Mouse (Mus musculus) left cerebral cortex, postnatal 25 days (tissue): Measurements from ENCODE around the gene Hspa4l. TPM values are rescaled to one million over a fixed set of nuclear protein-coding genes. Genes with fewer than 3 reads are reported as not detected.

ENCODE experiments used
- DNase-seq, 2 experiments: peaks; one replicate each; pipeline ENCODE4 v3.0.0; 2022; ENCODE audit warnings: low spot score in 2 of 2, mixed read lengths in 1 of 2
- intact Hi-C: fragments of 180-260 bp; cut with DNase I; formaldehyde crosslinking; loops from one replicate; pipeline ENCODE4 v1.15.1; 2025
- total RNA-seq, 2 experiments: library from RNA; stranded (reverse); gene quantifications; 2 replicates each; pipeline ENCODE4 v1.2.3; 2021

The Hspa4l gene
- 100 to 1,000 TPM; 154 to 157 TPM for total RNA-seq

- intact Hi-C loops: loop anchor here (2.0 to 10.0 kb wide), 3 partner anchors 42 to 341 kb away; partner anchors contain the start of gene Pgrmc2
These were observed at the start of gene Hspa4l for GRCm38 (mm10) chr3:40744024-40744835. Hspa4l (plus strand) TSS chr3:40744495.

GRCm38 (mm10) chr3:40695162-40695561, 49.1 kb upstream of the Hspa4l start:
- intact Hi-C loops: no loop called here
- DNase-seq: no peak

More at GRCm38 (mm10) chr3:40744024-40744835, at the start of gene Hspa4l:
- peak in 1 of 2 experiments; percentile 5 for DNase-seq

DNA sequence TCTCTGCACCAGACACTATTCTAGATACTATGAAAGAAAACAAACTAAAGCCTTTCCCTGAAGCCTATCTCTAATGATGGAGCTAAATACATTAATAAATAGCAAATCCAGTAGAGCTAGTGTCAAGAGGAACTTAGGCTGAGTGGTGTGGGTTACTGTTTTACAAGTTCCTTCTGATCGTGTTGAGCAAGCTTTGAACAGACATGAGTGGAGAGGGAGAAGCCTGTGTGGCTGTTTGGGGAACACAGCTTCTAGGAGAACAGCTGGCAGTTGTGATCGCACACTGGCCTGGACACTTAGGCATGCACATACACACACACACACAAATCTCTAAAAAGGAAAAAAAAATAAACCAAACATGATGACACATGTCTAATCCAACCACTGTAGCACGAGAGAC, 45.5 kb upstream of the Hspa4l start:
- DNase-seq: no peak
- intact Hi-C loops: no loop called here

DNA sequence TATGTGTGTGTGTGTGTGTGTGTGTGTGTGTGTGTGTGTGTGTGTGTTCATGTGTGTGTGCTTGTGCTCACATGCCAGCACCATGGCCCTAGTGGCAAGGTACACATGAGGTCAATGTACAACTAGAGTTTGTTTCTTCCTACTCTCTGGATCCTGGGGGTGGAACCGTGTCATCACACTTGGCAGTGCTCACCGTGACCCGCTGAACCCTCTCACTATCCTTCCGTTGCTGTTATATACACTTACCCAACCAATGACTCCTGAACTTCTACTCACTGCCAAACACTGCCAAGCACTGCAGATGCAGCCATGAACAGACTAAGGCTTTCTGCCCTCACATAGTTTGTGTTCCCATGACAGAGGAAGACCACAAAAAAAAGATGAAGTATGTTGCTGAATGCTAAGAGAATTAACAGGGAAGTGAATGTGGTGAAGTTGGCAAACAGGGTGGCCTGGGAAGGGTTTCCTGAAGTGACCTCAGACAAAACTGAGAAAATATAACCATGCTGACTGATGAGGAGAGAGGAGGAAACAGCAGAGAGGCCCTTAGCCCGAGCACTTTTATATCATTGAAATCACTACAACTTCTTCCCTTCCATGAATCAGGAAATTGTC, 39.4 kb upstream of the Hspa4l start:
- intact Hi-C loops: loop anchor here (2.0 to 5.0 kb wide), 2 partner anchors 26 to 37 kb away; partner anchors contain the start of gene Hspa4l
- DNase-seq: no peak

DNA sequence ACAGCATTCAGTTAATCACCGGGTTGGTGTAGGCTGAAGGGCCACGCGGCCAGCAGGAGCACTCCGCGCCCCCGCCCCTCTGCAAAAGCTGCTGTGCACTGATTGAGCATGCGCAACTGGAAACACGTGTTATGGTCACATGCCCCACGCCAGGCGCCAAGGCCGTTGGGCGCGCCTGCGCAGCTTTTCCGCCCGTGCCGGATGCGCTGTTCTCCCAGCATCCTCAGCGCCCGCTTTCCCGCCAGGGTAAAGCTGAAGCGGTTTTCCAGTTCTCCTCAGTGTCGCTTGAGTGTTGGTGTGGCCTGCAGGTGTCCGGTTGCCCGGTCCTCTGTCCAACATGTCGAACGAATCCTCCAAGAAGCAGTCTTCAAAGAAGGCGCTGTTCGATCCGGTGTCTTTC, 35.6 kb upstream of the Hspa4l start, which contains the start of gene Slc25a31:
Slc25a31 (plus strand) TSS at position 201 of the 400 bp plus-strand sequence.
- no peak for DNase-seq
- intact Hi-C loops: no loop called here

DNA sequence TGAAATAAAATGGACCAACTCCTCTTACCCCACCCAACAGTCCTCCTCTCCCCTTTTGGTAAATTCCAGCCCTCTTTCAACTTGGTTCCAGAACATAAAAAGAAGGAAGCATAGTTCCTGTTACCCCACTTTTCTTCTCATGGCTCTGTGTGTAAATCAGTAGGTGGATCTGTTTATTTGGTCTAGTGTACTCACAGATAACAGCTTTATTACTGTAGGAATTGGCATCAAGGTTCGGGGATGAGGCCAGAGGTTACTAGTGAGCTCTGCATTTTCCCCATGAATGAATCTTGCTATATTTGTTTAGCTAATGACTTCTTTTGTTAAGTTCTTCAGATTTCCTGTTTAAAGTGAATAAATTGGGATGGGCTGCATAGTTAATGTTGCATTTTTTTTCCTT, 28.2 kb upstream of the Hspa4l start:
- intact Hi-C loops: no loop called here
- DNase-seq: no peak

GRCm38 (mm10) chr3:40719022-40719421, 25.3 kb upstream of the Hspa4l start:
- no peak for DNase-seq
- intact Hi-C loops: no loop called here

GRCm38 (mm10) chr3:40738381-40738912, 5.8 kb upstream of the Hspa4l start:
- intact Hi-C loops: no loop called here
- DNase-seq: no peak

- DNase-seq: peak; percentile 89 to 92
- intact Hi-C loops: loop anchor here (2.0 to 10.0 kb wide), 4 partner anchors 43 to 1863 kb away; partner anchors contain the start of gene Pgrmc2
These were observed 753 bp downstream of the Hspa4l start for GRCm38 (mm10) chr3:40744836-40745660.

GRCm38 (mm10) chr3:40745661-40746547, 1.6 kb downstream of the Hspa4l start:
- intact Hi-C loops: loop anchor here (2.0 to 10.0 kb wide), 3 partner anchors 219 to 1864 kb away; partner anchors contain the start of gene Pgrmc2
- peak; percentile 27 to 43 for DNase-seq

DNA sequence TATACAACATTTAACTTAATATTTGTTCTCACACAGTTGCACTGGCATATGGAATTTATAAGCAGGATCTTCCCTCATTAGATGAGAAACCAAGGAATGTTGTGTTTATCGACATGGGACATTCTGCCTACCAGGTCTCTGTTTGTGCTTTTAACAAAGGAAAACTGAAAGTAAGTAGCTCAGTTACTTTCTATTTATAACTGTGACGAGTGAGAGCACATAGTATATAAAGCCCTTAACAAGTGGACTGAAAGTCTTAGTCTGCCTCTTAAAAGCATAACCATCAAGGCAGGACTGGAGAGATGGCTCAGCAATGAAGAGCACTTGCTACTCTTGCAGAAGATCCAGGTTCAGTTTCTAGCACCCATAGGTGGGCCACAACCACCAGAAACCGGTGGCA, 16.5 kb downstream of the Hspa4l start:
- no peak for DNase-seq
- intact Hi-C loops: no loop called here

- intact Hi-C loops: no loop called here
- DNase-seq: no peak
These were observed 17.0 kb downstream of the Hspa4l start for GRCm38 (mm10) chr3:40761312-40761711.

- intact Hi-C loops: no loop called here
- DNase-seq: no peak
These were observed 49.5 kb downstream of the Hspa4l start for GRCm38 (mm10) chr3:40793783-40794182.

DNA sequence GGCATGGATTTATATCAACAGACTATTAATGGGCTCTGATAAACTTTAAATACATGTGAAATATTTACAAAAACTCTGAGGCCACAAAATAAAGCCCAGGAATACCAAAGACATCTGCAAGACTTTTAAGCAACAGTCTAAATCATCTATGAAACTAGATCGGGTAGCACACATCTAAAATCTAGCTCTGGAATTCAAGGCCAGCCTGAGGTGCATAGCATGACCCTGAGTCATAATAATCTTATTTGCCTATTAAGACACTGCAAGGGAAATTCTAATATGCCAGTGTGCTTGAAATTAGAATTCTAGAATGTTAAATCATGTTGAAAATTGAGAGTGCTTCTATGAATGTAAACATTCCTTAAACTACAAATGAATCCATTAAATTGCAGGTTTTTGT, 53.8 kb downstream of the Hspa4l start:
- DNase-seq: no peak
- intact Hi-C loops: no loop called here

- intact Hi-C loops: no loop called here
- DNase-seq: peak in 1 of 2 experiments; percentile 41
These were observed 54.2 kb downstream of the Hspa4l start for GRCm38 (mm10) chr3:40798500-40798899.

- peak; percentile 96 to 97 for DNase-seq
- intact Hi-C loops: no loop called here
These were observed 55.5 kb downstream of the Hspa4l start, which contains the start of gene Plk4 for GRCm38 (mm10) chr3:40799530-40800372. Plk4 (plus strand) TSS chr3:40800019.

DNA sequence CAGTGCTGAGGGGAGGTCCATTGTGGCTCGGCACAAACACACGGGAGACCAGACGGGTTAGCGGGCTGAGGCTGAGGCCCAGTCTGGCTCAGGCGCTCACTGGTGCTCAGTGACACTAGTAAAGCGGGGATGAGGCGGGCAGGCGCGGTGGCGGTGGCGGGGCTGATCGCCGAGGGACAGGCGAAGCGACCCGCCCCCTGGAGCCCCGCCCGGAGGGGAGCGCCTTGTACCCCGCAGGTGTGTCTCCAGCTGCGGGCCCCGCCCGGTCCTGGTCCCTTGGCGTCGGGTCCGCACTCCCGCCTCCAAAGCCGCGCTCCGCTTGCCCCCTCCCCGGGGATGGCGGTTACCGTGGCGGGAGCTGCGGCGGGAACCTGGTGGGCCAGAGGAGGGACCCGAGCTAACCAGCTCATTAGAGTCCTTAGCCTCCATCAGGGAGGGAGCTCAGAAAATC, 56.1 kb downstream of the Hspa4l start:
- peak in 1 of 2 experiments; percentile 26 for DNase-seq
- intact Hi-C loops: no loop called here

DNA sequence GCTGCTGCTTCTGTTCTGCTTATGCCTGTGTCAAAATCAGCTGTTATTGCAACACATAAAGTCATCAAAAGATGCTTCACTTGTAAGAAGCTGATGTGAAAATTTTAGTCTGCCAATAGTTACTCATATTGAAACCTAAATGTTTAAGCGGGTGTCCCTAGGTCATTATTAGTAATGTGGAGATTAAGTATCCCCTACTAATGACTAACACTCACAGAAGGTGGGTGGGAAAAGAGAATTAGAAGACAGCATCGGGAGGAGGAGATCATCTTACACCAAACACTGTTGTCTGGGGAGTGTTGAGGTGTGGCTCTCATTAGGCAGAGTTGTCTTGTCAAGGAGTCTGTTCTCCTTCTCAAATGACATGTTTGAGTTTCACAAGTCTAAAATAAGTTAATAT, 62.6 kb downstream of the Hspa4l start:
- intact Hi-C loops: no loop called here
- no peak for DNase-seq
